Mouse (Mus musculus) intestine, postnatal 0 days (tissue): ENCODE data around the gene Naaladl1. TPM values are rescaled to one million over a fixed set of nuclear protein-coding genes. Genes with fewer than 3 reads are reported as not detected.

Experiments used
- ATAC-seq: fragments of 200-750 bp; cut with Nextera tagmentation; 2 replicates; pipeline ENCODE4 v1.8.0; 2017; ENCODE audit warnings: mild to moderate bottlenecking, moderate TSS enrichment, moderate library complexity
- H3K27ac ChIP-seq: fragments of 300-500 bp; sonication (generic); 2 replicates; pipeline ENCODE4 v1.5.1; 2014; ENCODE audit warnings: mild to moderate bottlenecking, low read depth, low read length, moderate library complexity
- H3K27me3 ChIP-seq: fragments of 300-500 bp; sonication (generic); replicated peaks from 2 replicates; pipeline ENCODE4 v1.6.1; 2014; ENCODE audit warnings: low read length, mixed read lengths; ENCODE audit not compliant: control insufficient read depth, insufficient read depth
- H3K36me3 ChIP-seq: fragments of 300-500 bp; sonication (generic); 2 replicates; pipeline ENCODE4 v1.6.1; 2014; ENCODE audit warnings: mild to moderate bottlenecking, moderate library complexity; ENCODE audit not compliant: control insufficient read depth, insufficient read depth
- H3K4me1 ChIP-seq: fragments of 300-500 bp; sonication (generic); replicated peaks from 2 replicates; pipeline ENCODE4 v1.6.1; 2014; ENCODE audit warnings: antibody characterized with exemption, low read length, mixed read lengths; ENCODE audit not compliant: control insufficient read depth, insufficient read depth
- H3K4me2 ChIP-seq: fragments of 300-500 bp; sonication (generic); replicated peaks from 2 replicates; pipeline ENCODE4 v1.6.1; 2014; ENCODE audit warnings: low read depth, mild to moderate bottlenecking, moderate library complexity
- H3K4me3 ChIP-seq: fragments of 300-500 bp; sonication (generic); 2 replicates; pipeline ENCODE4 v1.5.1; 2014; ENCODE audit warnings: low read depth, low read length
- H3K9ac ChIP-seq: fragments of 300-500 bp; sonication (generic); 2 replicates; pipeline ENCODE4 v1.6.1; 2014; ENCODE audit warnings: mild to moderate bottlenecking, low read depth, low read length
- H3K9me3 ChIP-seq: fragments of 300-500 bp; sonication (generic); 2 replicates; pipeline ENCODE4 v1.6.1; 2016; ENCODE audit warnings: mixed run types; ENCODE audit not compliant: control insufficient read depth
- CTCF ChIP-seq: sonication (generic); IDR thresholded peaks from 2 replicates; pipeline ENCODE4 v1.5.1; 2016; ENCODE audit warnings: low read depth, mild to moderate bottlenecking, control low read depth, antibody characterized with exemption, moderate library complexity
- WGBS: fragments of 180-500 bp; shearing (Covaris S2); extraction: QIAGEN DNeasy Blood & Tissue Kit; methylation state at CpG from one replicate; pipeline ENCODE4 v1.1.7; 2014; 5-methylcytosine and 5-hydroxymethylcytosine counted together
- polyA plus RNA-seq: library from polyadenylated mRNA; unstranded; fragments of >200 nt; fragmentation: Nextera tagmentation; extraction: Ambion mirVana; gene quantifications from 2 replicates; pipeline ENCODE4 v1.2.1, GENCODE M21; 2015

Gene Naaladl1
- polyA plus RNA-seq, 1 experiment from 2014 or later = 273 TPM

GRCm38 (mm10) chr19:6061641-6062302, 43.8 kb upstream of the Naaladl1 start:
- Histone ChIP-seq H3K36me3 (0 out of 2 replicates have a peak, but pooled peaks cover 3% of the 10 kb centered on the region), H3K4me1 (peaks cover 9% of the 10 kb centered on the region; the same call in 1 of the 2 replicates), H3K27ac (peak overlapping the region; percentile 94), H3K9me3 (no peaks in the 10 kb centered on the region), H3K27me3 (no peaks in the 10 kb centered on the region), H3K4me3 (peak overlapping the region; percentile 79), H3K9ac (peak overlapping the region; percentile 95), H3K4me2 (peak overlapping the region; percentile 96)
- no peak for ATAC-seq
- no peak for TF ChIP-seq CTCF
- under 1% methylated on average over 44 of the region's 44 CpGs for WGBS

DNA sequence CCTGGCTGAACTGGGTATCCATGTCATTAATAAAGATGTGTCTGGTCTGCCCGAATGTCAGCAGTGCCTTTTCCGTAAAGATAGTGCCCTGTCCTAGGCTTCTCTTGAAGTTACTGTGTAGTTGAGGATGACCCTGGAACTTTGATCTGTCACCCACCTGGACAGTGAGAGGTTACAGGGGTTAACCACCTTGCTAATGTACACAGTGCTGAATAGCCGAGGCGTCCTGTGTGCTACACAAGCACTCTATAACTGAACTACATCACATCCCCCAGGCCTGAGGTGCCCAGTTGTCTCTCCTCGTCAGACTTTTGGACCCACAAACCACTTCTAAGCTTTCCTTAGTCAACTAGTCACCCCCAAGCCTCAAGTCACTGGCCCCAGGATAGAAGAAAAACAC, 43.2 kb upstream of the Naaladl1 start:
- Histone ChIP-seq H3K27me3 (no peaks in the 10 kb centered on the region), H3K4me3 (peak overlapping the region; percentile 79), H3K4me1 (0 out of 2 replicates have a peak, but pooled peaks cover 8% of the 10 kb centered on the region), H3K9me3 (no peaks in the 10 kb centered on the region), H3K4me2 (peak overlapping the region; percentile 96), H3K27ac (peak overlapping the region; percentile 94; the same call in 1 of the 2 replicates), H3K36me3 (0 out of 2 replicates have a peak, but pooled peaks cover 3% of the 10 kb centered on the region), H3K9ac (peak overlapping the region; percentile 95)
- 30% methylated on average over 5 of the region's 5 CpGs for WGBS
- no peak for ATAC-seq
- TF ChIP-seq CTCF = no peak

DNA sequence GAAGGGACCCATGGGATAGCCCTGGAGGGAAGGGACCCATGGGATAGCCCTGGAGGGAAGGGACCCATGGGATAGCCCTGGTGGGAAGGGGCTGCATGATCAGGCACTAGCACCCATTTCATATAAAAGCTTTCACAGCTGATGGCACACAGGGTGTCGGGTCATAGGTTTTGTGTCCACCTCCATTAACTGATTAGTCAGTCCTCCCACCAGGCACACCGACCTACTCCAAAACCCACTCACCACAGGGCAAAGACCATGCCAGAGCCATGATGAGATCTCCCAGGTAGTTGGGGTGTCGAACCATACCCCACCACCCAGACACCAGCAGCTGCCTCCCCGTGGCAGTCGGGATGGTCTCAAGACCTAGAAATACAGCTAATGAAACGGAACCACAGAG, 42.5 kb upstream of the Naaladl1 start:
- no peaks in the 10 kb centered on the region for H3K27me3 ChIP-seq
- no peaks in the 10 kb centered on the region for H3K9me3 ChIP-seq
- H3K27ac ChIP-seq = no peak overlapping the region
- H3K4me1 ChIP-seq = 0 out of 2 replicates have a peak, but pooled peaks cover 8% of the 10 kb centered on the region
- WGBS = 92% methylated on average over 6 of the region's 6 CpGs
- 0 out of 2 replicates have a peak, but pooled peaks cover 3% of the 10 kb centered on the region for H3K36me3 ChIP-seq
- H3K9ac ChIP-seq = no peak overlapping the region
- 0 out of 2 replicates have a peak overlapping the region, but pooled peaks have one; percentile 96 for H3K4me2 ChIP-seq
- no peak for TF ChIP-seq CTCF
- H3K4me3 ChIP-seq = no peak overlapping the region
- ATAC-seq = no peak

DNA sequence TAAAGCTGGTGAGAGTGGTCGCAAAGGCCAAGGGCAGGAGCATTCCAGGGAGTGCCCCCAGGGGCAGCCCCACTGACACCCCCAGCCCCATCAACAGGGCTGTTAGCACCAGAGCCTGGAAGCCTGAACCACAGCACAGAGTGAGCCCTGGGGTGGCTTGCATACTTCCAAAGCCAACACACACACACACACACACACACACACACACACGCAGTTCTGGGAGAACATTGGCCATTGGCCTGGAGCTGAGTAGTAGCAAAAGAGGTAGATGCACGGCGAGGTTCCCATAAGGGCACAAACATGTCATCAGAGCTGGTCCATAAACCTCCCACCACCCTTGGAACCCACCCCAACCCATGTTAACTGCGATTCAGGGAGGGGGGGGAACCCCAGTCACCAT, 39.0 kb upstream of the Naaladl1 start:
- H3K9ac ChIP-seq = no peak overlapping the region
- no peak for TF ChIP-seq CTCF
- no peaks in the 10 kb centered on the region for H3K9me3 ChIP-seq
- WGBS = 15% methylated on average over 5 of the region's 5 CpGs
- 0 out of 2 replicates have a peak, but pooled peaks cover 8% of the 10 kb centered on the region for H3K4me1 ChIP-seq
- H3K4me2 ChIP-seq = peak overlapping the region; percentile 94
- H3K27me3 ChIP-seq = no peaks in the 10 kb centered on the region
- H3K27ac ChIP-seq = no peak overlapping the region
- no peak for ATAC-seq
- H3K36me3 ChIP-seq = peaks cover 28% of the 10 kb centered on the region
- H3K4me3 ChIP-seq = peak overlapping the region; percentile 50

DNA sequence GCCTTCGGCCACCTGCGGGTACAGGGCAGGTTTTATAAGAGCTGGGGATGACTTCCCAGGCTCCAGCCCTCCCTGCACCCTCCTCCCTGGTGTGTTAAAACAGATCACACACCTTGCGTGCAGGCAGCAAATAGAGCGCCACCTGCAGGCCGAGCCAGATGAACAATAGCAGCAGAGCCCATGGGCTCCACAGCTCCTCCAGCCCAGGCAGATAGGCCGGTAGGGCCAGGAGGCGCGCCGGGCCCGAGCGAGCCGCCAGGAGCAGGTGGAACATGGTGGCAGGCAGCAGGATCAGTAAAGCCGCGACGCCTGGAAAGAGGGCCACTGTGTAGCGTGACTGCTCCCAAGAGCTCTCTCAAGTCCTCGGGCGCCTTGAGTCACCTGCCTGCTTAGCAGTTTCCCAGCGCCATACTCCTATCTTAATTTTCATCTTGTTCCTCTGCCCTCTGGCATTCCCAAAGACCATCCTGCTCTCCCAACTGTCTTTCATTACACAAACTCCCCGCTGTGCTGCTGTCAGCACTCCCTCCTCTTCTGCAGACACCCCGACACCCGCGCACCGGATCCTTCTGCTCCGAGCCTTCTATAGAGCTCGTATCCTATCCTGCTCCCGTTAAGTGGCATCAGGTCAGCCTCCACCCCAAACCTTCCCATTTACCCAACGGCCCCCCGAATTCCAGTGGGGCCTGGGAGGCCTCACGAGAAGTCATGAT, 38.4 kb upstream of the Naaladl1 start:
- 0 out of 2 replicates have a peak, but pooled peaks cover 6% of the 10 kb centered on the region for H3K4me1 ChIP-seq
- peak overlapping the region; percentile 50 for H3K4me3 ChIP-seq
- H3K27ac ChIP-seq = peak overlapping the region; percentile 75
- under 1% methylated on average over 30 of the region's 30 CpGs for WGBS
- TF ChIP-seq CTCF = peak; percentile 93
- peak overlapping the region; percentile 50 for H3K9ac ChIP-seq
- peaks cover 29% of the 10 kb centered on the region for H3K36me3 ChIP-seq
- no peaks in the 10 kb centered on the region for H3K27me3 ChIP-seq
- ATAC-seq = peak; percentile 61
- peak overlapping the region; percentile 94 for H3K4me2 ChIP-seq
- H3K9me3 ChIP-seq = no peaks in the 10 kb centered on the region

DNA sequence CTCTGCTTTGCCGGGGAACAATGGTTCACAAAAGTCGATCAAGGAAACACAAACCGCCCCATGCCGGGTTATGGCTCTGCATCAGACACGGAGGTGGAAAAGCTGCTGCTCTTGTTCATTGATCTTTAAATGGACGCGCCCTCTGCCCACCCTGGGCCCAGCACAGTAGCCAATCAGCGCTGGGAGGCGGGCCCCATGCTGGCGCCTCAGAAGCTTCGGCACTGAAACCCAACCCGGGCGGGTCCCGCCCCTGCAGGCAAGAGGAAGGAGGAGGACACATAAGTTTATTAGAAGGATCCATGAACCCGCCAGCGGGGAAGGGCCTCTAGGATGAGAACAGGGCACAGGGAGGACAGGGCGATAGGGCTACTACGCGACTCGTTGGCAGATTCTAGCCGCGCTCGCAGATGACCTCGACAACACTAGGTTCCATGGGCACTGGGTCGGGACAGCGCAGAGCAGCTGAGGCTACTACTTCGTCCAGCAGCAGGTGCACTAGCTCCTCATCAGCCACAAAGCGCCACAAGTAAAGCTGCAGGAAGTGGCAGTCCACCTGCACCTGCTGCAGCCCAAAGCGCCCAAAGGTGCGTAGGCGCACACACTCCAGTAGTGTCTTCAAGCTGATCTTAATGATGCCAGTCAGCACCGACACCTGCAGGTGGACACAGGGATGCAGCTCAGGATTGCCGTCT, 37.7 kb upstream of the Naaladl1 start, which contains the start of gene Tm7sf2:
TSS of gene Tm7sf2 (minus strand) at position 650 of the 692 bp plus-strand sequence.
- ATAC-seq = peak; percentile 90
- 6% methylated on average over 33 of the region's 33 CpGs for WGBS
- peak within 1 kb of the TSS; percentile 50 for H3K9ac ChIP-seq
- TF ChIP-seq CTCF = peak; percentile 23
- no peaks in the 10 kb centered on the region for H3K9me3 ChIP-seq
- no peaks in the 10 kb centered on the region for H3K4me1 ChIP-seq
- H3K4me2 ChIP-seq = peak within 1 kb of the TSS; percentile 94
- H3K27ac ChIP-seq = peak within 1 kb of the TSS; percentile 75
- no peaks in the 10 kb centered on the region for H3K27me3 ChIP-seq
- H3K4me3 ChIP-seq = peak within 1 kb of the TSS; percentile 50
- peaks cover 34% of the 10 kb centered on the region for H3K36me3 ChIP-seq
